Mouse (Mus musculus): ENCODE measurements at regions not wholly inside any gene's neighbourhood (a gene's known extent, or its start where the extent isn't known, plus 50 kb on each side); places are given as distances from the start of the nearest gene placed in this dataset.

GRCm38 (mm10) chr13:111936081-111936857 is 127.5 kb upstream of the Map3k1 start:
- no peak for TF ChIP-seq CTCF (IDR thresholded peaks at IDR 0.05)
- TF ChIP-seq EP300 (IDR thresholded peaks at IDR 0.05; ENCODE audit: insufficient read depth, low read depth, low read length), result peak; percentile 88
- no peak for TF ChIP-seq POLR2A (IDR thresholded peaks at IDR 0.05; ENCODE audit: insufficient read depth, low read depth, low read length)

Data from heart, adult 2 months (tissue).